Mouse (Mus musculus): Measurements from ENCODE around the gene Pygl. TPM values are rescaled to one million over a fixed set of nuclear protein-coding genes. Genes with fewer than 3 reads are reported as not detected.
A peak's percentile ranks its signal among the peaks of the same experiment; 100 is the strongest.

Pygl gene
- polyA plus RNA-seq (2015; fragmentation: Nextera tagmentation; extraction: Ambion mirVana), result 43.7 and 45.2 TPM in 2 replicates

DNA sequence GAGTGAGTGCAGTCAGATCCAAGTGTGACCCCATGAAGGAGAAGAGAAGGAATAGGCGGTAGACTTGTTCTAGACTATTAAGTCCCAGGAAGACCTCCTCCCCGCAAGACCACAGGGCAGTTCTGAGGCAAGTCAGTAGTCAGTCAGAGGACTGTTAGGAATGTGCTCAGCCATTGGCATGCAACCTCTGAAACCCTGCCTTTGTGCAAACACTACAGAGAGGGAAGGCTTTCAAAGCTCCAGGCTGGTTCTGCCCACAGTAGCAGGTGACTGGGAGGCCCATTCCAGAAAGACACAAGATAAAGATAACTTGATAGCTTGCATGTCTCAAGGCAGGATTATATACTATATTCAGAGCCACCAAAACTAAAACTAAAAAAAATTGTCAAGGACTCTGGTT lies at the start of gene Pygl:
Pygl (minus strand) TSS at position 195 of the 400 bp plus-strand sequence.
- 65% methylated on average over 2 of the region's 2 CpGs for WGBS
- Histone ChIP-seq H3K4me2 (no peak within 1 kb of the TSS), H3K36me3 (no peaks in the 10 kb centered on the region), H3K27me3 (no peaks in the 10 kb centered on the region), H3K4me3 (no peak within 1 kb of the TSS), H3K4me1 (replicated peaks) (peaks cover 37% of the 10 kb centered on the region), H3K9me3 (replicated peaks) (no peaks in the 10 kb centered on the region), H3K27ac (peak within 1 kb of the TSS; percentile 1), H3K9ac (no peak within 1 kb of the TSS)
- no peak for ATAC-seq (replicated peaks; ENCODE audit: insufficient number of reproducible peaks, insufficient read depth, low FRiP score, low read depth)

DNA sequence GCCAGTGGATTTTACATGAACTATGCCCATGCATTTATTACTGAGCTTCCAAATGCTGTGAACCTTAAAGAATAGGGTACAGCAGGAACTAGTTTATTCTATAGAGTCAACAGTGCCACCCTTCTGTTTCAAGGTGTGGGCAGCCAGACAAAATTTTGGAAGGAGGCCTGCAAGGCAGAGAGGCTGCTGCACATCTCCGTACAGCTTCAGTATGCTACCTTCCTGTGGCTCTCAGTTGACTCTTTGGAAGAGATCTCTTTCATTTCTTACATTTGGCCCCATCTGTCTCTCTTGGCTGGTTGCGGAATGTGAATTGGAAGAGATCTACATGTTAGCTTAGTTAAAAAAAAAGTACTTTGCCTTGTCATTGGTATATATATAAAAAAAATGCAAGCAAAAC lies 49.6 kb upstream of the Pygl start:
- Histone ChIP-seq H3K9ac (no peak overlapping the region), H3K36me3 (no peaks in the 10 kb centered on the region), H3K4me2 (no peak overlapping the region), H3K4me3 (no peak overlapping the region), H3K27me3 (no peaks in the 10 kb centered on the region), H3K9me3 (replicated peaks) (no peaks in the 10 kb centered on the region), H3K4me1 (replicated peaks) (peaks cover 7% of the 10 kb centered on the region), H3K27ac (no peak overlapping the region)
- no peak for ATAC-seq (replicated peaks; ENCODE audit: insufficient number of reproducible peaks, insufficient read depth, low FRiP score, low read depth)
- 90% methylated on average over 2 of the region's 2 CpGs for WGBS

DNA sequence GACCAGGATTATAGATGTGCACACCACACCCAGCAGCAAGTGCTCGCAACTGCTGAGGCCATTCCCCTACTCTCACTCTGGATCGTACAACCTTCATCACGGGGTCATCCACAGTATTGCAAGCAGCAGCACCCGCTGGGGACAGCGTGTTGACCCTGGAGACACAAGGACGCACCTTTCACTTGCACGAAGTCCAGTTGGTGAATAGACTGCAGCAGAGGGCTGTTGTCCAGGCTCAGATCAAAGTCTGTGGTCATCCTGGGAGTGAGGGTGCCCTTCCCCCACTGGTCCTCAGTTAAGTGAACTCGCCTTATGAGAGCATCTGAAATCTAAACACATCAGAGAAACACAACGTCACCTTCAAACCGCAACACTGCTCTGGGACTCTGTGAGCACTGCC lies 49.1 kb upstream of the Pygl start:
- WGBS, result 79% methylated on average over 10 of the region's 10 CpGs
- ATAC-seq (replicated peaks; ENCODE audit: insufficient number of reproducible peaks, insufficient read depth, low FRiP score, low read depth), result no peak
- H3K9ac ChIP-seq, result no peak overlapping the region
- H3K27ac ChIP-seq, result no peak overlapping the region
- H3K4me2 ChIP-seq, result no peak overlapping the region
- no peaks in the 10 kb centered on the region for H3K36me3 ChIP-seq
- H3K27me3 ChIP-seq, result no peaks in the 10 kb centered on the region
- peaks cover 8% of the 10 kb centered on the region for H3K4me1 ChIP-seq (replicated peaks)
- no peaks in the 10 kb centered on the region for H3K9me3 ChIP-seq (replicated peaks)
- no peak overlapping the region for H3K4me3 ChIP-seq

DNA sequence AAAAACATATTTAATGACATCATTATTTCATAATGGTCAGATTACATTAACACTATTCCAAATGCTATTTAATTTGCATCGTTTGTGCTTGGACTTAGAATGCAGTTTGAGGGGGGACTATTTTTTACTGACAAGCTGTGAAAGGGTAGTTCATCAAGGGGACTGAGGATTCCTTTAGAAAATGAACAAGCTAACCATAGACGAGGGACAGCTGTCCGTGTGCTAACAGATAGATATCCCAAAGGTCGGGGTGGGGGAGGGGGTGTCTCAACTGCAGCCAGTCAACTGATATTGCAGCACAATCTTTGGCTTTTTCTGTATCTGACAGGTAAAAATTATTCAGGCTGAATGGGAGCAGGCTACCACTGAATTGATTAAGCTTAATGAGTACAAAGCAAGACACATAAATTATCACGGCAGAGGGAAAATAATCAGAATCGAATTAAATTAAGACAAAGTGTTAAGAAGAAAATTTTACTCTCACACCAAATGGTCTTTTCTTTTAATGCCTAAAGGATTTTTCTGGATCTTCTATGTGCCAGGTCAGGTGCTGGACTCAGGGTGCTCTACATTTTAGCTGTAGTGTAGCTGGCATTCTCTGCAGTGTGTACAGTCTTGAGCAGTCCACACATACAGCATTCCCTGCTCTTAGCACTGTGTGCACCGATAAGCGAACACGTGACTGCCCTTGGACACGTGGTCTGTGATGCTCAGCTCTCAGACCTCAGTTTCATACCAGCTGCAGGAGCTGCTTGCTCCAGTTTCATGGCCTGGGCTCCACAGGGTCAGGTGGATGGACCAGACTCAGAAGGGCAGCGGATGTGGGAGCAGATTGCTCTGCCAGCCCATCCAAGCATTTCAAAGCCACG lies 46.0 kb upstream of the Pygl start:
- Histone ChIP-seq H3K9me3 (replicated peaks) (no peaks in the 10 kb centered on the region), H3K4me1 (replicated peaks) (peaks cover 8% of the 10 kb centered on the region), H3K4me2 (no peak overlapping the region), H3K27me3 (no peaks in the 10 kb centered on the region), H3K36me3 (no peaks in the 10 kb centered on the region), H3K27ac (no peak overlapping the region), H3K9ac (no peak overlapping the region), H3K4me3 (no peak overlapping the region)
- 64% methylated on average over 12 of the region's 12 CpGs for WGBS
- ATAC-seq (replicated peaks; ENCODE audit: insufficient number of reproducible peaks, insufficient read depth, low FRiP score, low read depth), result no peak

DNA sequence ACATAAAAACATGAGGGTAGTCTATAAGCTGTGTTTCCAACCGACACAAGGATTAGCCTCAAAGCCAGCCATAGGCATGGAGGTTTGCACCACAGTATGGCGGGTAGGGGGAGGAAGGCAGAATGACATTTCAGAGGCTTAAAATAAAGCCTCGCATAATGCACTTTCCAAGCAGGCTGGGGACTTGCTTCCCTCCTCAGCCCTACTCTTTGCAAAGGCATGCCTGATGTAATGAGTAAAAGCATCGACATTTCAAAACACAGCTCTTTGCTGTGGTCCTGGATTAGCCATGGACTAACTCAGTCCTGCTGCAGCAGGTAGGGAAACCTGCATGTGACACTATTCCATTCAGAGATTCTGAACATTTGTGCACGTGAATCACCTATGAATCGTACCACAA lies 38.4 kb upstream of the Pygl start:
- no peaks in the 10 kb centered on the region for H3K27me3 ChIP-seq
- H3K4me3 ChIP-seq, result no peak overlapping the region
- H3K9ac ChIP-seq, result no peak overlapping the region
- no peaks in the 10 kb centered on the region for H3K36me3 ChIP-seq
- no peak overlapping the region for H3K27ac ChIP-seq
- H3K4me1 ChIP-seq (replicated peaks), result peaks cover 13% of the 10 kb centered on the region
- ATAC-seq (replicated peaks; ENCODE audit: insufficient number of reproducible peaks, insufficient read depth, low FRiP score, low read depth), result no peak
- no peak overlapping the region for H3K4me2 ChIP-seq
- 72% methylated on average over 6 of the region's 6 CpGs for WGBS
- no peaks in the 10 kb centered on the region for H3K9me3 ChIP-seq (replicated peaks)

DNA sequence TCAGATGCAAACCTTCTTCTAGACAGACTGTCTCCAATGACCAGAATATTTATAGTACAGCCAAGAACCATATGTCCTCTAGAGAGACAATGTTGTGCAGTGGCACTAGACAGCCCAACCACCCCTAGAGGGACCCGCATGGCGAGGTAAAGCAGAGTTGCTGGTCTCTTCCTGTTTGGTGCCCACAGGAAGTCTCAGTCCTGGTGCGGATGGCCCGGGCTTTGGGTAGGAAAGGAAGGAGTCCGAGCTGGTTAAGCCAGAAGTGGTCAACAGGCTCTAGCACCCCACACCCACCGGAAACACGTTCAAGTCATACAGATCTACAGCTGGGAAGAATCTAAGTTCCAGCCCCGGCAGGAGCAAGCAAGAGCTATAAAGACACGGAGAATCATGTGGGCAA lies 36.0 kb upstream of the Pygl start:
- Histone ChIP-seq H3K4me3 (no peak overlapping the region), H3K36me3 (no peaks in the 10 kb centered on the region), H3K4me1 (replicated peaks) (peaks cover 13% of the 10 kb centered on the region), H3K9ac (no peak overlapping the region), H3K27ac (peak overlapping the region; percentile 76), H3K4me2 (no peak overlapping the region), H3K27me3 (no peaks in the 10 kb centered on the region), H3K9me3 (replicated peaks) (no peaks in the 10 kb centered on the region)
- ATAC-seq (replicated peaks; ENCODE audit: insufficient number of reproducible peaks, insufficient read depth, low FRiP score, low read depth), result no peak; the same call in 1 of the 2 replicates
- WGBS, result 84% methylated on average over 9 of the region's 9 CpGs

DNA sequence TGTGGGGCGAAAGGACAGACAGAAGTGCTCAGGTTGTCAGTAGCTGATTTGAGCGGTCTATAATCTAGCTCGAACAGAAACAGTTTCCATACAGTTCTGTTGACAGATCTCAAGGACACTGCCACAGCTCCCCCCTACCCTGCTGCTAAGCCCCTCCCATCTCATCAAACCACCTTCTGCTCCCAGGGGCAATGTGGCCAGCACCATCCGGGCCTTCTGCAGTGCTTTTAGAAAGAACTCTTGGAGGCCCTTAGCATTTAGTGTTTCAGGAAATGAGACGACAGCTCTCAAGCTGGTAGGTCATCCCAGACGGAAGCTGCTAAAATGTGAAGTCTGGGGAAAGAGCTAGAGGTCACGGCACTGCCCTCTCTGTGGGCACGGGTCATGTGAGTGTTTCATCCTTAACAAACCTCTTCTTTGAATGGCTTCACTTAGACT lies 35.2 kb upstream of the Pygl start:
- H3K9ac ChIP-seq, result no peak overlapping the region
- H3K27me3 ChIP-seq, result no peaks in the 10 kb centered on the region
- peak overlapping the region; percentile 24 for H3K4me2 ChIP-seq
- 22% methylated on average over 8 of the region's 8 CpGs for WGBS
- peak; percentile 76 for ATAC-seq (replicated peaks; ENCODE audit: insufficient number of reproducible peaks, insufficient read depth, low FRiP score, low read depth)
- H3K9me3 ChIP-seq (replicated peaks), result no peaks in the 10 kb centered on the region
- no peaks in the 10 kb centered on the region for H3K36me3 ChIP-seq
- H3K4me1 ChIP-seq (replicated peaks), result peaks cover 13% of the 10 kb centered on the region
- H3K4me3 ChIP-seq, result no peak overlapping the region
- H3K27ac ChIP-seq, result peak overlapping the region; percentile 76

DNA sequence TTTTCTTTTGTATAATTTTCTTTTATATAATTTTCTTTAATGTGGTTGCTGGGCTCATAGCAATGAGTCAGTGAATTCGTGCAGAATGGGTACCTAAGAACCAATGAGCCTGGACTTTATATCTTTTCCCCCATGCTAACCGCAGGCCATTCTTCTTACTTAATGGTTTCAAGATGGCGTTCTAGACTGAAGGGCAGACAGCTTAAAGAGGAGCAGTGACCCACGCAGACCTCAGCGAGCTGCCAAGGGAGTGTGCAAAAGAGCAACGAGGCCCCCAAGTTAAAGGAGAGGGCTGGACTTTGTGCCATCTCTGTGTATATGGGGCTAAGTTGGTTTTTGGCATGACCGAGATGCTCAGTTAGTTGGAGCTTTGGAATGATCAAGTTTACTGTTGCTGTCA lies 32.4 kb upstream of the Pygl start:
- 76% methylated on average over 7 of the region's 7 CpGs for WGBS
- Histone ChIP-seq H3K27ac (no peak overlapping the region), H3K9ac (no peak overlapping the region), H3K4me1 (replicated peaks) (peaks cover 16% of the 10 kb centered on the region), H3K27me3 (no peaks in the 10 kb centered on the region), H3K9me3 (replicated peaks) (no peaks in the 10 kb centered on the region), H3K36me3 (no peaks in the 10 kb centered on the region), H3K4me2 (no peak overlapping the region), H3K4me3 (no peak overlapping the region)
- ATAC-seq (replicated peaks; ENCODE audit: insufficient number of reproducible peaks, insufficient read depth, low FRiP score, low read depth), result no peak

DNA sequence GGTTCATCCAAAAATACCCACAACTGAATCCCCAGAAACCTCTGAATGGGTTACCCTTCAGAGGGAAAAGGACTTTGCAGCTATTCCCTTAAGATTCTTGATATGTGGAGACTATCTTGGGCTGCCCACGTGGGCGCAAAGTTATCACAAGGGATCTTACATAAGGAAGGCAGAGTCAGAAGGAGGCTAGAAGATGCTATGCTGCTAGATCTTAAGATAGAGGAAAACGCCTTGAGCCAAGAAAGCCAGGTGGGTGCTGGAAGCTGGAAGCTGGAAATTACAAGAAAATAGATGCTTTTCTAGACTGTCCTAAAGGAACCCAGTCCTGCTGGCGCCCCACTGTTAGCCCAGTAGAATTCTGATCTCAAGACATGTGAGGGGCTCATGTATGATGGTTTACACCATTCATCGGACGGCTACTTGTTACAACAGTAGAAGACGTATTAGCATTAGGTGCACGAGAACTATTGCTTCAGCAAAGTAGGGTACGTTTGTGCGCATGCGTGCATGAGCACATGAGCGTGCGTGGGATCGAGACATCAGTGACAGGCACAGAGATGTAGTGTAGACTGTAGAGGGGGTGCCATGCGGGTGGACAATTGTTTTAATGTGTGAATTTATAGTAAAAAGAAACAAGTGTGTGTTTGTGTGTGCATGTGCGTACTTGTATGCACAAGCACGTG lies 31.1 kb upstream of the Pygl start:
- H3K4me3 ChIP-seq, result no peak overlapping the region
- 89% methylated on average over 17 of the region's 17 CpGs for WGBS
- no peak overlapping the region for H3K4me2 ChIP-seq
- no peaks in the 10 kb centered on the region for H3K36me3 ChIP-seq
- no peak overlapping the region for H3K27ac ChIP-seq
- H3K4me1 ChIP-seq (replicated peaks), result peaks cover 14% of the 10 kb centered on the region
- no peak for ATAC-seq (replicated peaks; ENCODE audit: insufficient number of reproducible peaks, insufficient read depth, low FRiP score, low read depth)
- H3K27me3 ChIP-seq, result no peaks in the 10 kb centered on the region
- no peak overlapping the region for H3K9ac ChIP-seq
- H3K9me3 ChIP-seq (replicated peaks), result no peaks in the 10 kb centered on the region

DNA sequence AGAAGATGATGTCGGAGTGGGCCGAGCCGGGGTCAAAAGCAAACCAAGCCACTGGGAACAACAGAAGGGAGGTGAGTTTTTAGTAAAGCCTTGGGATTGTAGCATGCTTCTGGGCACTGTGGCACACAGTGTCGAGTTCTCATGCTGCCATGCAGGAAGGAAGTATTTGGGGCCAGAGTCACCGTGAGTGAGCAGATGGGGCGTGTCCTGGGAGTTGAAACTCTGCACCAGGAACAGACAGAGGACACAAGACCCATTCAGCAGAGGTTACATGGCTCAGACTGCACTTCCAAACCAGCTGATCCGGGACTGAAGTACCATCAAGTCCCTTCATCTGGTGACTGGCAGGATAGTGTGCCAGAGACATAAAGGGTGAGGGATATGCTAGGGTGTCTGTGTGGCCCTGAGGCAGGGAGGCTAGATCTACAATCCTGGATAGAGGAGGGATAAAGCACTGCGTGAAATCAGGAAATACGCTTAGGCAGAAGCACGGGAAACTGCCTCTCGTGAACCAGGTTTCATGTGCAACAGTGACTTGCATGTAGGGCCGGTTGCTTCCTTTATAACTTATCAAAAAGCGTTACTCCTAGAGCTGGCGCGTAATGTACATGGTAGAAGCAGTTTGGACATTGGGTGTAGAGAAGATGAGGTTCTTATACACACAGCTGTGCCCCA lies 20.1 kb upstream of the Pygl start:
- no peak for ATAC-seq (replicated peaks; ENCODE audit: insufficient number of reproducible peaks, insufficient read depth, low FRiP score, low read depth)
- Histone ChIP-seq H3K27me3 (no peaks in the 10 kb centered on the region), H3K9me3 (replicated peaks) (no peaks in the 10 kb centered on the region), H3K4me1 (replicated peaks) (peaks cover 19% of the 10 kb centered on the region), H3K36me3 (no peaks in the 10 kb centered on the region), H3K27ac (no peak overlapping the region), H3K9ac (no peak overlapping the region), H3K4me3 (no peak overlapping the region), H3K4me2 (no peak overlapping the region)
- WGBS, result 68% methylated on average over 15 of the region's 15 CpGs

DNA sequence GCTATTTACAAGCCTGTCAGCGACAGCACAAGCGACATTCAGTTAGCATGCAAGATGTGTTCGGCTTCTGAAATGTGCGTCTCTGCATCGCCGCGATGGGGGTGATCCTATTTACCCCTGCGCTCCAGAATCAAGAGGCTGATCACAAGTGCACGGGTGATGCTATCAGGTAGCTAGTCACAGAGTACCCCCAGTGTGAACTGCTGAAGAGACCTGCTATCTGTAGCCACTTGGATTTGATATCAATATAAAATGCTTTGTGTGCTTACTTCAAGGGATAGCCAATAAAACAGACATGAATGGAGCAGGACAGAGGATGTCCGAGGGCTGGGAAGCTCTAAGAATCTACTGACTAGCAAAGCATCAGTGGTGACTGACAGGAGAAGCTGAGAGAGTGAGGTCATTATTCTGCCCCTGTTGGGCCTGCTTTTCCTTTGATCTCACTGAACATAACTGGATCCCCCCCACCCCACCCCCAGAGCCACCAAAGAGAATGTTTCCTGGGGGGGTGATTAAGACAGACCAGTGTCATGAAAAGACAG lies 18.4 kb upstream of the Pygl start:
- Histone ChIP-seq H3K9ac (no peak overlapping the region), H3K36me3 (no peaks in the 10 kb centered on the region), H3K4me2 (no peak overlapping the region), H3K4me1 (replicated peaks) (peaks cover 17% of the 10 kb centered on the region), H3K27me3 (no peaks in the 10 kb centered on the region), H3K27ac (no peak overlapping the region), H3K9me3 (replicated peaks) (no peaks in the 10 kb centered on the region), H3K4me3 (no peak overlapping the region)
- no peak for ATAC-seq (replicated peaks; ENCODE audit: insufficient number of reproducible peaks, insufficient read depth, low FRiP score, low read depth)
- 76% methylated on average over 10 of the region's 10 CpGs for WGBS
